Mouse (Mus musculus) urinary bladder, postnatal 14 days (tissue): ENCODE results near the gene Cd40lg.

Source experiments
- DNase-seq: peaks from one replicate; pipeline ENCODE4 v3.0.0; 2021; ENCODE audit warnings: low spot score

Cd40lg gene

DNA sequence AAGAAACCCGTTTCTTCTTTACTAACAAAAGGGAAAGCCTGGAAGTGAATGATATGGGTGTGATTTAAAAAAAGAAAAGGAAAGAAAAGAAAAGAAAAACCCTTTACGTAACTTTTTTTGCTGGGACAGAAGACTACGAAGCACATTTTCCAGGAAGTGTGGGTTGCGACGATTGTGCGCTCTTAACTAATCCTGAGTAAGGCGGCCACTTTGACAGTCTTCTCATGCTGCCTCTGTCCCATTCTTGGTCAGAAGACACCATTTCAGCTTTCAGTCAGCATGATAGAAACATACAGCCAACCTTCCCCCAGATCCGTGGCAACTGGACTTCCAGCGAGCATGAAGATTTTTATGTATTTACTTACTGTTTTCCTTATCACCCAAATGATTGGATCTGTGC is at the start of gene Cd40lg:
Gene Cd40lg (plus strand): TSS at position 268 of the 400 bp plus-strand sequence.
- DNase-seq: no peak

DNA sequence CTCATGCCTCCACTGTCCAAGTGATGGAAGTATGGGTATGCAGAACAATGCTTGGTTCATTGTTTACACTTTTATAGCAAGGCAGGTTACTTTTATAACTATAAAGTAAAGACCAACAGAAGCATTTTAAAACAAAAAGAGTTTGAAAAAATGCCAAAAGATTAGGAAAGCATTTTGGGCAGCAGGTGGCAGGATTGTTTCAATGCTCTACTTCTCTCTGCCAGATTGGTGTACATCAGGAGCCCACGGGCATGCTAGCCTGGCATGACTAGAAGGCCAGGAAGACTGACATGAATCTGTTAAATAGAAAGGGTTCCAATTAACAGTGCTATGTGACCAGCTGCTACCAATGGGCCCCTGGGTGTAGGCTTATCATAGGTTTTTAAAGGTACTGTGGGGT is 45.4 kb upstream of the Cd40lg start:
- no peak for DNase-seq

DNA sequence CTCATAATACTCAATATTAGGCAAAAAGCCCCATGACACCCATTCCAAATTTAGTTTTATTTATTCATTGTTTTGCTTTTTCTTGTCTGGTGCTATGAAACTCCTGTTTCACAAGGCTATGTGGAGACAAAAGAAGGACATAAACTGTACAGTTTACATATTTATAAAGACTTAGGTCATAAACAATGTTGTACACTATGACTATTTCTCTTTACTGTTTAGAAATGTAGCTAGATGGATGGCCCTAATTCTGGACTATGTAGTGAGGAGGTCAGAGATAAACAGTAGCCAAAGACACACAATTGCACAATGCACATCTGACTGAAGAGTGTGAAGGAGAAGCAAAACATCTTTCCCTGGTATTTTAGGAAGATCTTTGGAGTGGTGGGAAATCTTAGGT is 40.7 kb upstream of the Cd40lg start:
- no peak for DNase-seq

DNA sequence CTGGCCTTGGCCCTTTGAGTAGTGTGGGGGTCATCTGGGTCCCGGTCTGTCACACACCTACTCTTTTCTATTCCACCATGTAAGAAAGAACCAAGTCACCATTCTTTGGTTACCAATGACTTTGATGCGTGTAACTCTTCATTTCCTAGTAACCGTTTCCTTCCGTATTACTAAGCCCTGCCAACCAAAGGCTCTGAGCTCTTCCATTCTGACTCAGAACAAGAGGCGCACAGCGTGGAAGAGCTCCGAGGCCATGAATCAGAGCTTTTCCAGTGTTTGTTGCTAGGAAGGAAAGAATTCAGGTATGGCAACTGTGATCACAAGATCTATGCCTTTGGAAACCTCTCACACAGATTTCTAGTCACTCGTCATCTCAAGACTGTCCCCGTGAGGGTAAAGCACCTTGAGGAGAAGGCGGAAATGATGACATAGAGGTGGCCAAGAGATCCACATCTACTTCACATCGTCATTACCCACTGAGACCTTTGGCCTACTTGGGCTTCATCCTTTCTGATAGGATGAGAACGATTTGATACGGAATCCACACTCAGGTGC is 34.6 kb upstream of the Cd40lg start:
- DNase-seq: no peak

DNA sequence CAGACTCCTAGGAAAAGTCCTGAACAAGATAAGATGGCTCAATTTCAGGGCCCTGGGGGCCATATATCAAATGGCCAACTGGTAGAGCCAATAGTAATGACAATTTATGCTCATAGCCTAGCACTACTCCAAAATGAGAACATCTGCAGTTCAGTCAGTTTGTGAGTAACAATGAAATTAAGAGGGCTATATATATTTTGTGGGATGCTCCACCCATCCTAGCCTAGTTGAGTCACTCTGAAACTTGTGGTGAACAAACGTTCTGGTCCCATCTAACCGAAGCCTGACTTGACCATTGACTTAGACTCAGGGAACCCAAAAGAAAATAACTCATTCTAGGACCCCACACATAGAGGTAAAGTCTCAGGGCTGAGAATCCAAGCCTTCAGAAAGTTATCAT is 29.5 kb upstream of the Cd40lg start:
- no peak for DNase-seq

DNA sequence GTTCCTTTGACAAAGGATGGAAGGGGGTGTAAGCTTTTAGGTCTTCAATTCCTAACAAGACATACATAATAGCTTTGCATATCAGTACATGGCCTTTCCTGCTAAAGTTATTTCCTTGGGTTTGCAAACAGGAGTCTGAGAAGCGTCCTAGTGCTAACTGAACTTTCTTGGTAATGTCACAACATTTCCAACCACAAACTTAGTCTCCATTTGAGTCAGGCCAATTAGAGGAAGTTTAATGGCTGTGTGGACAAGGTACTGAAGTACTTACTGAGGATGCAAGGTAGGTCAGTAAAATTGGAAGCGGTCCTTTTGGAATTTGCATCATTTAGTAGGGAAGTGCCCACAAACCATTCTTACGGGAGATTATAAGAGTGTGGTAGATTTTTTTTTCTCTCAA is 28.6 kb upstream of the Cd40lg start:
- DNase-seq: no peak

DNA sequence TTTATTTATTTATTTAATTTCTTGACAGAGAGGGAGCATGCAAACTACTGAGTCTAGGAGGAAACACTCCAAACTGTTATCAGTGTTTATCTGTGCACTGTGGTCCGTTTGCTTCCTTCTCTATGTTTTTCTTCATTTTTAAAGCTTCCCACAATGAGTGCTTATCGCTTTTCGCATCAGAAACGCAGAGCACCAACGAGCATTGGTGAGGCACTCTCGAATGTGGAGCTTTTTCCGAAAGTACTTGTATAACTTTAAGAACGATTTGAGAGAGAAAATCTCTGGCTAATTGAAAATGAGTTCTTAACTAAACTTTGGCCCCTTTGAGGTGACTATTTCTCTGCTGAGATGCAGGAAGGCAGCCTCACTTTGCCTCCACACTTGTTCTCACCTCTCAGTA is 24.6 kb upstream of the Cd40lg start:
- DNase-seq: no peak

DNA sequence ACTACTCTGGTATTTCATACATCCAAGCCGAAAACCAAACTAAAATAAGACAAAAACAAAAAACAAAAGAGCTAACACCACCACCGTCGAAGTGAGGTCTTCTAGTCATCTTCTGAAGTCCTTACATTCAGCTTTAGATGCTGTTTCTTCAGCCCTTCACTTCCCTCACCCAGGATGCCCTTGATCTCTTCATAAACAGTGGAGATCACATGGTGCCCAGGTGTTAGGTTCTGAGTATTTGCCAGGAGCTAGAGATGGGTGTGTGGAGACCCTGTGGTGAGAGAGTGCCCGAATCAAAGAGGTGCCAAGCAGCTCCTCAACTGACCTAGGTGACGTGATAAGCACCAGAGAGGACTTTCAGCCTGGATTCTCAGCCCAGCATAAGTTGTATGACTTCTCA is 22.6 kb upstream of the Cd40lg start:
- no peak for DNase-seq

DNA sequence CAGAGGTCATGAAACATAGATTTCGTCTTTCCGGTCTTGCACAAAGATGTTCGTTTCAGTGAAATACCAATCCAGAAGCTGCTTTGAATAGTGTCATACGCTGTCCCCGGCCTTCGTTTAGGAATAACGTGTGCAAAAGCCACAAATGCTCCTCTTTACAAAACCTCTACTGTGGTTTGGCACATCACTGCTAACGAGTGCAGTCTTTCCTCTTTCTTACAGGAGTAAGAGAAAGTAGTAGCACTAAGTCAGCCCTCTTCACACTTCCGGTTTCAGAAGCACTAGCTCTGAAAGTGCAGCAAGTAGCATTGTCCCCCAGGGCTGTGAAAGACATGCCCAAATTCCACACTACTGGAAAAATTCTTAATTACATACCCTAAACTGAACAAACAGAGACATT is 15.6 kb upstream of the Cd40lg start:
- no peak for DNase-seq

DNA sequence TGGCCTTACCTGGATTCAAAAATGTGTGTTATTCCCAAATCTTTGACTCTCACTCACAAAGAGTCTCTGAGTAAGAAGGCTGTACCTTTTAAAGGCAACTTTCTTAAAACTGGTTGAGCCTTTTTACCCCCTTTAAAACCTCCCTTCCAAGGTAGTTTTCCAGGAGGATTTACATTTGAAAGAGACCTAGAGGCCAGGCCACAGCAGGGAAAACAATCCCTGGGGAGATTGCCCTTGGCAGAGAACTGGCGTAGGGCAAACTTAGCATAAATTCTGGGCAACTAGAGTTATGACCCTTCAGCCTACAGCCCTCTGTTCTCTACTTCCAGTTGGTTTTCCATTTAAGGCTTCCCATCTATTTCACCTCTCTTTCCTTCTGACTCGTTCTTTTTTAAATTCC is 13.9 kb upstream of the Cd40lg start:
- DNase-seq: no peak

DNA sequence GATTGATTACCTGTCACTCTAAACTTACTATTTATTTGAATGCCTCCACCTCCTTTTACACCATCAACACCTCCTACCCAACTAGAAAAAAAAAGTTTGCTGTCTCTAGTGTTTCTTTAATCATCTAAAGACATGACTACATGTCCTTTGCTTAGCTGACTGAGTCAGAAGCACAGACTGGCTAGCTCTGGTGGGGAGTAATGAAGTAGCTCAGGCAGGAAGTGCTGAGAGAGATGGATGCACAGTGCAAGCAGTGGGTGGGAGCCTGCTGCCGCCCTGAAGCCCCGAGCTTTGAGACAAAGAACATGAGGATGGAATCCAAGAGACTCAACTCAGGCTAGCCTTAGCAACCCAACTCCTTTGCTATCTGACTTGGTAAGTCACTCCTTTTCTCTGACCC is 11.5 kb upstream of the Cd40lg start:
- no peak for DNase-seq

DNA sequence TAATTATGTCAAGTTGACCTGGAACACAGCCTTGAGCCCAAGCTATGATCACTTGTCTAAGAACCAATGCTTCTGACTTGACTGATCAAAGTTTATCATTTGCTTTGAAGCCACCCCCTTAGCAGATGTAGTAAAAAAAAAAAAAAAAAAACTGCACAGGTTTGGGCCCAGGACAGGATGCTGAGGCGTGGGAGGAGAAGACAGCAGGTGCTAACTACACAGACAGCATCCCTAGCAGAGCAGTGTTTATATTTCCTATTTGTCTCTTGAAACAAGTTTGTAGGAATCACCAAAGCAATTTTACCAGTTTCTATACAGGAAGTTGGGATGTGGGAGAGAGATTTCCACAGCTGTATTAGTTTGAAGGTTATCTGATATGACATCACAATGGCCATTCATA is 1.4 kb upstream of the Cd40lg start:
- no peak for DNase-seq

DNA sequence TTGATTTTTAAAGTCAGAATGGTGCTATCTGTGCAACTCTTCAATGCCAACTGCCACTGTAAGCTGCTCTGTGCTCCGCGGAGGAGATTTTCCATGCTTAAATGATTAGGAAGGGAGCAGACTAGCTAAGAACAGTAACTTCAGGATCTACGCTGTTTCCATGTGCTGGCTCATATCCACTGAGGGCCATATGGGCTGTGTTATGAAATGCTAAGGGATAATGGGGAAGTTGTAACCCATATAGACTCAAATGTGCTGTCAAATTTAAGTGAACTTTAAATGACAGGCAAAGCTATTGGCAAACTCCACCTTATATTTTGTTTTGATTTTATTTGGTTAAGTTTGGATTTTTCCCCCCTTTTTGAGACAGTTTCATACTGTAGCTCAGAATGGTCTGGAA is 919 bp downstream of the Cd40lg start:
- no peak for DNase-seq

DNA sequence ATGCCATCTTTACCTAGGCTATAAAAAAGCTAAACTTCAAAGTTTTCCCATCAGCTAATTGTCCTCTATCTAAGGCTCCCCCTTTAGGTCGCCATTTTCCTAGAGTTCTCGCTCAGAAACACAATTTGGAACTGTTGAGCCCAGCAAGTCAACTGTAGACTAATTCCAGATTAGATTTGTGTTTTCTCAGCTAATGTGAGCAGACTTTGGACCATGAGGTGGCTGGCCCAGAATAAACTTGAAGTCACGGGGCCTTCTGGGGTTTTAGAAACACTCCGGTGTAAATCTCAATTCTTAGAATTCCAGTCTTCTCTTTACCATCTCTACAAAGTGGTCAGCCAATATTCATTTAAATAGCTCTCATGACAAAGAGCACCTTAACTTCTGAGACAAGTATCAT is 3.6 kb downstream of the Cd40lg start:
- no peak for DNase-seq

DNA sequence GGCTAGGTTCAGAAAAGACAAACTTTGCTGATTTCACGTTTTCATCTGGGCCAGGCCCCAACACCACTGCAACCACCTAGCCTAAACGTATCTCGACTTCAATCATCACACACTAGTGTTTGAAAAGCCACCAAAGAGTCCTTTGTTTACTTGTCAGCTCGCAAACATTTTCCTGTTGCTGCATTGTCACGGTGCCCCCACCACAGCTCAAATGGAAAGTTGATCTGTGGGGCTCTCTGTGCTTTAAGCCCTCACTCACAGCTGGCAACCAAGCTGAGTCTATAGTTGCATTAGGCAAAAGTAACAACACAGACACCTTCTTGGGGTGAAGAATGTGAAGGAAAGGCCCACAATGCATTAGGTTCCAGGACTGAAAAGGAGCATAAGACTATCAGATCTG is 4.3 kb downstream of the Cd40lg start:
- DNase-seq: no peak

DNA sequence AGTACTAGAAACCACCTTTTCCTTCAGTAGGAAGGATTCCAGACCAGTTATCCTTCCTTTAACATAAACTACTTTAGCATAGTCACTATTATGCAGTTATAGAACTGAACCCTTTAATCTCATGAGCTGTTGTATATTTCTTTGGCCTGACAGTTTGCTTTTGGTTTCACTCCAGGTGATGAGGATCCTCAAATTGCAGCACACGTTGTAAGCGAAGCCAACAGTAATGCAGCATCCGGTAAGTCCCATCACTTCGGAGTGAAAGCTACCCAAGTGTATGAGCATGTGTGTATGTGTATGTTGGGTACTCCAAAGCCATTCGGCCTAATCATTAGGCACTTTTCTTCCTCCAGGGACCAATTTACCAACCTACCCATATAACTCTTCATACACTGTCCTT is 7.6 kb downstream of the Cd40lg start:
- no peak for DNase-seq

DNA sequence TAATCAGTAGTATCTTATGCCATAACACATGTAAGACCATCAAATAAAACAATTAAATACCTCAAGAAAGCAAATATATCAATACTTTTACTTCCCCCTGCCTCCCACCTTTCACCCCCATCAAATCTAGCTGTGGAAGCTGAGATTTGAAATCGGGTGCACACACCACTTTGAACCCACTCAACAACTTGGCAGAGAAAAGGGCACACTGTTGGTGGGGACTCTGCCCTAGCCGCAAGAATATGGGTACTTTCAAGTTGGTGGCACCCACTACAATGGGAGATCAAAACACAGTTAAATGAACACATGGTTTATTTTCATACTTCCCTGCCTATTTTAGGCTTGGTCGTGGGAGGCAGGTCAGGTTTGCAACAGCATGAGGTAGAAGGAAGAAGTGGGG is 9.9 kb downstream of the Cd40lg start:
- DNase-seq: no peak

DNA sequence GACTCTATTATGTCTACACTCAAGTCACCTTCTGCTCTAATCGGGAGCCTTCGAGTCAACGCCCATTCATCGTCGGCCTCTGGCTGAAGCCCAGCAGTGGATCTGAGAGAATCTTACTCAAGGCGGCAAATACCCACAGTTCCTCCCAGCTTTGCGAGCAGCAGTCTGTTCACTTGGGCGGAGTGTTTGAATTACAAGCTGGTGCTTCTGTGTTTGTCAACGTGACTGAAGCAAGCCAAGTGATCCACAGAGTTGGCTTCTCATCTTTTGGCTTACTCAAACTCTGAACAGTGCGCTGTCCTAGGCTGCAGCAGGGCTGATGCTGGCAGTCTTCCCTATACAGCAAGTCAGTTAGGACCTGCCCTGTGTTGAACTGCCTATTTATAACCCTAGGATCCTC is 11.4 kb downstream of the Cd40lg start:
- peak; percentile 6 for DNase-seq

DNA sequence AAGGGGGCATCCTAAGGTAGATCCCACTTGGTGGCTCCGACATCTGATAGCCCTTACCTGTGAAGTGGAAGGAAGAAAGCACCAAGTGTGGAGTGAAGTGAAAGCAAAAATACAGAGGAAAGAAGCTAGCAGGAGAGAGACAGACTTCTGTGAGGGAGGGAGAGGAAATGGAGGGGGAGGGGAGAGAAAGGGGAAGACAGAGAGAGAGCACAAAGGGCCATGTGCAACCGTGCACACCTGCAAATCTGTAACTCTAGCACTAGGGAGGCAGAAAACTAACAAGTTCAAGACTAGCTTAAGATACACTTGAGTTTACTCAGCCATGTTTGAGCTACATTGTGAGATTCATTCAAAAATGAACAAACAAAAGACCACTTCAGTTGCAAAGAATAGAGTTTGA is 16.2 kb downstream of the Cd40lg start:
- no peak for DNase-seq

DNA sequence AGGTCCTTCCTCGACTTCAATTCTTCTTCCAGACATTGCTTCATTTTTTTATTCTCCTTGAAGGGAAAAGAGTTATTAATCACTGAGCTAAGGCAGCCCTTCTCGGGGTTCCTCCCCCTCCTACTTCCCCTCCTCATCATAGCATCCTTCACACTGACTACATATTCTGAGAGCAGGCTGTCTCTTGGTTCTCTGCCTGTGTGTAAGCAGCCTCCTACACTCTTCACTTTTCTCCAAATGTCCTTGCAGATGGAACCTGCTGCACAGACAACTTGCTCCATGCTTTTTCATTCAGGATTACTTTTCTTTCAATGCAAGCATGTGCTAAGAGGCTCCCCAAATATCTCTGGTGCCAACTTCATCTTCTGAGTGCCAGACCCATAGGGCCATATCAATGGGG is 21.7 kb downstream of the Cd40lg start:
- DNase-seq: no peak

DNA sequence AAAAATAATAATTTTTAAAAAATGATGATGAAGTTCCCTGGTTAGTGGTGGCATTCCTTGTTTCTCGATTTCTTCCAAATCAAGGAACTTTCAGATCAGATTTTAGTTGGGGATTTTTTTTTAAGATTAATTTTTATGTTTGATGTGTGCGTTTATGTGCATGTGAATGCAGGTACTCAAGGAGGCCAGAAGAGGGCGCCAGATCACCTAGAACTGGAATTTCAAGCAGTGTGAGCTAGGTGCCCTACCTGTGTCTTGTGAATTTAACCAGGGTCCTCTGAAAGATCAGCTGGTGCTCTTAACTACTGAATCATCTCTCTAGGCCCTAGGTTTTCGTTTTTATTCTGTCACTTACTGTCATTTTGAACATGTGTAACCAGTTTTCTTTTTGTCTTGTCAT is 24.0 kb downstream of the Cd40lg start:
- no peak for DNase-seq

DNA sequence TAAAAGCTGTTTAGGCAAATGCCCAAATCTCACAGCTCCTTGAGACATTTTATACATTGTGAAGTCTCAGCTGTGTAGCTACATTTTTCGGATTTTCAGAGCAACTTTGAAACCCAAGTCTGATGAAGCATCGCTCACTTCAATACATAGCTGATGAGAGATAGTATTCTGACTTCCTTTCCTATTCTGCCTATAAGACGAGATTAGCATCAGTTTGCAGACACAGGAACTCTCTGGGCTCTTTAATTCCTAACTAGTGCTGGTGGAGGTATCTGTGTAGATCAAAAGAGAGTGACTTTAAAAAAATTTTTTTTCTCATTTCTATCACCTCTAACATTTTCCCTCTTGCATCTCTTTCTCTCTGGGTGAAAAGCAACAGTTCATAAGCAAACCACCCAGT is 26.6 kb downstream of the Cd40lg start:
- no peak for DNase-seq

DNA sequence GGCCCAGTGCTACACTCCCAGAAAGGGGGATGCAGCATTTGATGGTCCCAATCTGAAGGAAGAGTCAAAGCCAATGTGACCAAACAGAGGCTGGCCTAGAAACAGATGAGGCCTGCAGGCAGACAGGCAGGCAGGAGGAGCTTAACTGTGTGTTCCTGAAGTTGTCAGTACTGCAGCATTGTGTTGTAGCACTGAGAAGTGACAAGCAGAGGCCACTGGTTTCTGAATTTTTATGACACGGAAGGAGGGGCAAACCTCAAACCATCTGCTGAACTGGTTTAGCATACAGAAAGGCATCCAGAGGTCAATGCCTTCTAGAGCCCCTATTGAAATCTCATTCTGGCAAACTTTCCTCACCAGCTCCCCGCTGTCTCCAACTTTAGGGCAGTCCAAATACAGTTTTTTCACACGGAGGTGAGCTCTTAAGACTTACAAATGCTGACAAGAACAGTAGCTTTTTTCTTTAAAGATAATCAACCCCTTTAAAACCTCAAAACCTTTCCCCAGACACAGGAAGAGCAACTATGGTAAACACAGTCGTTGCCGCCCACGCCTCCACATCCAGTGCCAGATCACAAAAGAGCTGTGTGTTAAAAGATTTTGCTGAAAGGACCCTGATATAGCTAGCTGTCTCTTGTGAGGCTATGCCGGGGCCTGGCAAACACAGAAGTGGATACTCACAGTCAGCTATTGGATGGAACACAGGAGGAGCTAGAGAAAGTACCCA is 41.5 kb downstream of the Cd40lg start:
- no peak for DNase-seq

DNA sequence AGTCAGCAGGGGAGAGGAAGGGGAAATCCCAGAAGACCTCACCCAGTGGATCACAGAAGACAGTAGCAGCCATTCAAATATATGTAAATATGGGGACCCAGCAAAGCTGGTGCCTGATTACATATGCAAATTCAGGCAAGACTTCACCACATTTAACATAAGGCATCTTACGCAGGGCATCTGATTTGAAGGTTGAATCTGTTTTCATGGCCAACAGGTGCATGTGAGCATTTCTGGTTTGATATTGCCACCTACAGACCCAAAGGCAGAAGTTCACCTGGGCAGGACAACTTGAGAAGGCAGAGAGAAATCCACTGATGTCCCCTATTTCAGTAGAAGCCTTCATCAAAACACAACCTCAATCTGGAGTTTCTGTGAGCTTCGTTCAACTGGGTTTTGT is 48.8 kb downstream of the Cd40lg start:
- no peak for DNase-seq
